Mouse (Mus musculus): ENCODE measurements around the gene Treh.
A peak's percentile ranks its signal among the peaks of the same experiment; 100 is the strongest.

Treh gene

DNA sequence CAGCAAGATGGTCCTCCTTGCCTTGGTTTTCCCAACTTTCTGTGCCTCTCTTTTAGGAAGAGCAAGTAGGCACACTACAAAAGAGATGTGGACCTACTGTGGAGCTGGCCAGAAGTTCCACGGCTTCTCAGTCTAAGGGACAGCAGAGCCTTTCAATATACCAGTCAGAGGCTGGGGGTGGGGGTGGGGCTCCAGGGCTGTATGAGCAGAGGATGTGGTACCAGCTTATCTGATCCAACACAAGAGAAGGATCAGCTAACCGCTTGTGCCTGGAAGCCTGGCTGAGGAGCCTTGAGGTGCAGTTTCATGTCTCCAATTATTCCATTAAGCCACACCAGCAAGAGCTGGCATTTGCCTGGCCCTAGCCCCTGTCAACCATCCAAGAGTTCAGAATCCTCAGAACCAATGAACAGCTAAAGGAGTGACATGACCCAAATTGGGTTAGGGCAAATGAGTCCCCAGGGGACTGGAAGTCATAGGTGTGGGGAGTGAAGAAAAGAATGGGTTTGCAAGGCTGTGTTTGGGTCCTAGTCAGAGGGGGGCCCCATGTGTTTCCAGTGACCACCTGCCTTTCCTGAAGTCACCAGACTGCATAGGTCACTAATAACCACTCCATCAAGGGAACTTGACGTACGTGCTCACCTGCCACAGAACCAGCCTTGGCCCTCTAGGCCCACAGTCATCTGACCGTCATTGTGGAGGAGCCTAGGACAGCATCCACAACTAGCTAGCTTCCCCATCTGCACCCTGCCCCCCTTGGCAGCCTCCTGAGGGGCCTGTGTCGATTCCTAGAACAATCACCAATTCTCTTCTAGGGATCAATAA, 44.2 kb downstream of the Treh start:
- no peak for DNase-seq (ENCODE audit: low spot score in 2 of 2)

DNA sequence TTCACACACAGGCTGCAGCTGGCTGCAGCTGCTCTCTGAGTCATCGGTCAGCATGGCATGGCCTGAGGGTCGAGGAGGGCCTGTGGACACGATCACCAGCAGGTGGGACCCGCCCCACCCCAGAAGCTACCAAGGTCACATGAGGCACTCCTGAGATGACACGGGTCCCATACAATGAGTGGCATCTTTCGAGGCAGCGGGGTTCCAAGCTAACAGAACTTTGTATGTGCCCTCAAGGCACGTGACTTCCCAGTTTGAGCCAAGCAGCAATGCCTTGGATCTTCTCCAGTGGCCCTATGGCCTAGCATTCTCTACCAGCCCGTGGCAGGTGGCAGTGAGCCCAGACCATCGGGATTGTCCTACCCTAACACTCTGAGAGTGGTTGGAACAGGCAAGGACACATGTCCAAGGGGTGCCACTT, 44.8 kb downstream of the Treh start:
- no peak for DNase-seq (ENCODE audit: low spot score in 2 of 2)

DNA sequence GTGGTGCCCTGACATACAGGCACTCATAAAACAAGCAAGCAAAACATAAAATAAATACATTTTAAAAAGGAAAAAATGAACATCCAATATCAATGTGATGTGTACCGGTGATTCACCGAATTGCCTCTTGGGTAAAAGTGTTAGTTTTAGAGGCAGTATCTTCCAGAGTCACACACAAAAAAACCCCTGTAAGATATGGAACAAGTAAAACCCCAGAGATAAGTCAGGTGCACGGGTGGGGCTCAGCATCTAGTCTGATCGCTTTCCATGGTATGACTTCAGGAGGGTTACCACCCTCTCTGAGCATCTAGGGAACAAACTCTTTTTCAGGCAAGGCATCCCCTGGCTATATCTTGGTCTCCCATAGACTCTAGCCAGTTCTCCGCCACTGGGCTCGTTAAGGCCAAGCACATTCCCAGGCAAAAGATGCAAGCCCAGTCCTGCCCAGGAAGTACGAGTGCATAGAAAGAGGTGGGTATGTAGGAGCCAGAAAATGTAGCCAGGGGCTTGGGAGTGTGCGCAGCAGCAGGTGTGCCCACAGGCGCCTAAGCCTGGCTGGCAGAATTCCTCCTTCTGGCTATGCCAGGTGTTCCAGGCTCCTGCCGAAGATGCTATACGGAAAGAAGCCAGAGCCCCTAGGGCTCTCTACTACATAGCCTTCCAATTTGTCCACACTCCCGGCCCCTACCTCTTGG, 46.1 kb downstream of the Treh start:
- DNase-seq (ENCODE audit: low spot score in 2 of 2) = no peak

DNA sequence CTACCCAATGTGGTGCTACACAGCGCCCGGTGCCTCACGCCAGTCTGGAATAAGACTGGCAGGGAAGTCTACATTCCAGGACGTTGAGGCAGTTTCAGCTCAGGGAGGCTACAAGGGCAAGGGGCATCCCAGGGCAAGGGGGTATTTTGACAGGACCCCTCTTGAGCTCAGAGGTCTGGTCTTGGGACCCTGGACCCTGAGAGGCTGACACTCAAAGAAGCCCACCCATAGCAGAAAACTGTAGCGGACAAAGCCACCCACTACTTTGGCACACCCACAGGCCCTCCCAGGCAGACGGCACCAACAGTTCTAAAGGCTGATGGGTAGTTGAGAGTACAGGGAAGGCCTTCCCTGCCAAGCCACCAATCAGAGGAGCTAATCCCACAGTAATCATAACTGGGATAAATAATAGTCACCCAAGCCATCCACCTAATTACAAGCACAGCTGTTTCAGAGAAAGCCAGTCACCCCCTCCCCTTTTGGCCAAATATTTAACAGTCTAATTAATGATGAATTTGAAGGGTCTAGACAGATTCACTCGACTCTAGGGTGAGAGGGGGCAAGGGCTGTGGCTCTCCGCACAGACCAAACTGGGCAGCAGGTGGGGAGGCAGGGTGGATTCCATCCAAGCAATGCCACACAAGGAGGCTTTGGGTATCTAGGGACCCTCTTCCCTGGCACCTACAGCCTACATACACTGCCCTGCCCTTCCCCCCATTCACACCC, 46.8 kb downstream of the Treh start:
- DNase-seq (ENCODE audit: low spot score in 2 of 2) = no peak

DNA sequence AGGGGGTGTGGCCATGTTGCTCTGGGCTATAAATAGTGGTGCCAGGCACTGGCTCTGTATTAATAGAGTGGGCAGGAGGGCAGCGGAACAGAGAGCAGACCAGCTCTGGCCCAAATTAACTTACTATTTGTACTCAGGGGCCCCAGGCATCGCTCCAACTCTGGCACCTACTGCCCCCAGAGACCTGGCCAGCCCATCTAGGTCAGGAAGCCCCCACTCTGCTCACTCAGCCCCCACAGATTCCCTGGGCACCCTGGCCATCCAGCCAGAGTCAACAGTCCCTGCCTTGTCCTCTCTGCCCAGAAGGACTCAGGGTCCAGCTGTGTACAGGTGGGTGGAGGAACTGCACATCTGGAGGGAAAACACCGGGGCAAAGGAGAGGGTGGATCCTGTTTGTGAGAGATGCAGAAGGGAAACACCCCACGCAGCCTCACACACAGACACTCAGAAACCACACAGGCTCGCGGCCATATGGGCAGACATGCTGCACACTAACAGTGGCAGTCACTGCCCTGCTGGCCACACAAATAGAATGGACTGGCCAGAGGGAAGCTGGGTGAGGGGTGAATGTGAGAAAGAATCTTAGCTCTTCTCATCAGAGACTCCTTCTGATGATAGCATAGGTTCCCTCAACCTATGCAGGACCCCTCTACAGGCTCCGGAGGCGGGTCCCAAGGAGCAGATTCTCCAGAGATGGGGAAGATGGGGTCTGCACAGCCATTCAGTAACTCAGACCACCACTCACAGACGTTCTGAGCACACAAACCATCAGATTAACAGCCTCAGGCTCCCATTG, 47.5 kb downstream of the Treh start:
- DNase-seq (ENCODE audit: low spot score in 2 of 2) = no peak

DNA sequence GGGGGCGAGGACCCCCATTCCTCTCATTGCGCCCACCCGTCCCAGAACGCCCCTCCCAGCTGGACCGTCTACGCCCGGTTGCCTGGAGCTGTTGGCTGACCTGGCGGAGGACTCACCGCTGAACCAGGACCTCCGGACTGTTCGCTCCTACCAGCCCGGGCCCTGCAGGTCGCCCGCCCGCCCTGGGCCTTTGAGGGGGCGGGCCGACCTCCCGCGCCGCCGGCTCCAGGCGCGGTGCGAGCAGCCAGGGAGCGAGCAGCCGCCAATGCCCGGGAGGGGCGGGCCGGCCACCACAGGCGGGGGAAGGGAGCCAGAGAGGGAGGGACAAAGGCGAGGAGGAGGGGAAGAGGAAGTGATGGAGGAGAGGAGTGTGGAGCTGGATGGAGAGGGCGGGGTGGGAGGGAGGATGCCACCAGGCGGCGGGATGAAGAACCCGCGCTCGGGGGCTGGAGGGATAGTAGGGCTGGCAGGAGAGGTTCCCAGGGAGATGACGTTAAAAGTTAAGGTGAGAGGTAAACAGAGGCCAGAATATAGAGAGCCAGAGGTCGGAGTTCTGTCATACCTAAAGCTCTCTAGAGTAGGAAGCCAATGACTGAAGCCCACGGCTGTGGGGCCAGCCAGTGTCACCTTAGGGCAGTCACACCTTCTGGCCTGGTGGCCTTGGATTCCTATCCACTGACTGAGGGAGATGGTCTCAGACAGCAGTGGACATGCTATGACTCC, 48.3 kb downstream of the Treh start:
- peak; percentile 72 to 76 for DNase-seq (ENCODE audit: low spot score in 2 of 2)

DNA sequence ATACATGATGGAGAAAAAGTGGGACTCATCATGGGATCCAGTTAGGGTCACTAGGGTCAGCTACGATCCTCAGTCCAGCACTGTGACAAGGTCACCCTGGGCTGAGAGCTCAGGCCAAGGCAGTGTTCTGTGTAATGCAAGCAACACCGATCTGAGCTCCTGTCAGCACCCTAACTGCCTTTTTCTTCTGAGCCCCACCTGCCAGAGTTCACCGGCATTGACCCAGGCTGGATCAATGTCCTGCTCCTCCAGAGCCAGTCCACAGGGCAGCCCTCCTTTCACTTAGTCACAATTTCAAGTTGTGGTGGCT, 48.8 kb downstream of the Treh start:
- no peak for DNase-seq (ENCODE audit: low spot score in 2 of 2)

DNA sequence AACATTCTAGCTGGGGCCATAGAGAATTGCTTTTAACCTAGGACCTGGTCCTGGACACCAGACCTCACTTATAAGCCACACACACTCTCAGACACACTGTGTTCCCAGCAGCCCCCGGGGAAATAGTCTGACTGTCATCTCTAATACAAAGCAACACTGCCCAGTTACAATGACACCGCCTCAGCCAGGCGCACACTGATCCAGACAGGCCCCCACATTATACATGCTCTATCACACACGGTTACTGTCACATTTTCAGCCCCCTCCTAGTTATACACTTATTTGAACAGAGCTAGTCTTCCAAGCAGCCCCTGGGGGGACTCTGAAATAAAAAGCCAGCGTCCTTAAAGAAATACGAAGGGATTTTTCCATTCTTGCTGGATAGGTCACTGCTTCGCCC, 49.5 kb downstream of the Treh start:
- DNase-seq (ENCODE audit: low spot score in 2 of 2) = no peak

DNA sequence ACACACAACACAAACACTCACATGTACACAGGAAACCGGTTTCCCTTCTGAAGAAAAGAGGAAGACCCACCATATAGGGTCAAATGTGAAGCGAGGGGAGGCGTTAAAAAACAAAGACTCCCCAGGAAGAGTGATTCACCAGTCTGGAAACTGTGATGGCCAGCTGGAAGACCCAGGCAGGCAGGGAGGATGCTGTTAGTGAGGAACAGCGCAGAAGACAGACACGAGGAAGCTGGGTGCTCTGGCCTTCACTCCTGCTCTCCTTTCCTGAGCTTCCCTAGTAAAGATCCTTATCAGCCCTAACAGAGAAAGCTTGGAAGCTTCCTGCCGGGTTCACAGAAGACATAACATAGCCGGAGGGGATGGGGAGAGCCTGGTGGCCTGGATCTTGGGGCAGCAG, 50.0 kb downstream of the Treh start:
- no peak for DNase-seq (ENCODE audit: low spot score in 2 of 2)

DNA sequence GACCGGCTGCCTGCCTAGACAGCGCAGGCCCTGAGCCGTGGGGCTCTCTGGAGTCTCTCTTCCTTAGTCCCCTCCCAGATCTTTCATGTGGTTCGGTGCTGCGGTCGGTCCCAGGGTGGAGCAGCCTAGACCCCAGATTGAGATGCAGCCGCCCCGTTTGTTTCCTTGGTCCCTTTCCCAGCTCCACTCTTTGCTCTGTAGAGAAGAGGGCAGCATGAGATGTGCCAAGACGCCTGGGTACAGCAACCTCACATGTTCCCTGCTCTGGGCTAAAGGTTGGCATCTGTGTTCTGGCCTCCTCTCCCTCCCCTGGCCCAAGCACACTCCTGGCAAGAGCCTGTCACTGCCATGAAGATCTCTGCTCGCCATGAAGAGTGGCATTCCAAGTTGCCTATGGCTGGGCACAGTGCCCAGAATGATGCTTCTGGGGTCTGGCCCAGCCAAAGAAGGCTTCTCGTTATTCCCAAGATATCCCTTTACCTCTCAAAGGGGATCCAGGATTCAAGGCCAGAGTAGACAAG, 50.5 kb downstream of the Treh start:
- DNase-seq (ENCODE audit: low spot score in 2 of 2) = no peak

DNA sequence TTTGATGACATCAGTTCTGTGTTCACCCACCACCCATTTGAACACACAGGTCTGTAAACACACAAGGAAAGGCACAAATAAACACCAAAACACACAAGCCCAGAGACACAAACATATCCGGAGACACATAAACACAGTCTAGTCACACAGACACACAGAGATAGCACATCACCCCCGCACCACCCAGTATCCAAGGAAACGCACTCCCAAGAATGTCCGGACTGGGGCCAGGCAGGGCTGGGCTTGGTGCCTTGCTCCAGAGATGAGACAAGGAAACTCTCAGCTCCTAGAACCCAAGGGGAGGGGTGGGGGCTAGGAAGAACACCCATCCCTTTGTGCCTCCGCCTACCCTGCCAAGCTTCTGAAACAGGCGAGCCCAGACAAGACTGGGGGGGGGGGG, 51.2 kb downstream of the Treh start:
- no peak for DNase-seq (ENCODE audit: low spot score in 2 of 2)

DNA sequence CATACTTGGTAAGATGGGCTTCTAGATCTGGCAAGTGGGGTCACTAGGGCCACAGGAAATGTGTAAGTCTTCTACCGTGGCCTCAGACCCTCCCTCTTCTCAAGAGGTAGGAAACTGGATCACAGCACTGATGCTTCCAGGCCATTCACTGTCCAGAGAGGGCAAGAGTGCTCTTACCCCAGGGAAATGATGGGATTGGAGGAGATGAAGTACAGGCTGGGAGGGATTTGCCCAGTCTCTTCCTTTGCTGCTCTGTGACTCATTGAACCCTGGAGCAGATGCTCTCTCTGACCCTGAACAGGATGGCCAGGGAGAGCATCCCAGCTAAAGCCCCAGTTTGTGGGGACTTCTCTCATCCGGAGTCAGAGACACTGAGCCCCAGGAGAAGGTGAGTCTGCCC, 51.6 kb downstream of the Treh start:
- no peak for DNase-seq (ENCODE audit: low spot score in 2 of 2)

DNA sequence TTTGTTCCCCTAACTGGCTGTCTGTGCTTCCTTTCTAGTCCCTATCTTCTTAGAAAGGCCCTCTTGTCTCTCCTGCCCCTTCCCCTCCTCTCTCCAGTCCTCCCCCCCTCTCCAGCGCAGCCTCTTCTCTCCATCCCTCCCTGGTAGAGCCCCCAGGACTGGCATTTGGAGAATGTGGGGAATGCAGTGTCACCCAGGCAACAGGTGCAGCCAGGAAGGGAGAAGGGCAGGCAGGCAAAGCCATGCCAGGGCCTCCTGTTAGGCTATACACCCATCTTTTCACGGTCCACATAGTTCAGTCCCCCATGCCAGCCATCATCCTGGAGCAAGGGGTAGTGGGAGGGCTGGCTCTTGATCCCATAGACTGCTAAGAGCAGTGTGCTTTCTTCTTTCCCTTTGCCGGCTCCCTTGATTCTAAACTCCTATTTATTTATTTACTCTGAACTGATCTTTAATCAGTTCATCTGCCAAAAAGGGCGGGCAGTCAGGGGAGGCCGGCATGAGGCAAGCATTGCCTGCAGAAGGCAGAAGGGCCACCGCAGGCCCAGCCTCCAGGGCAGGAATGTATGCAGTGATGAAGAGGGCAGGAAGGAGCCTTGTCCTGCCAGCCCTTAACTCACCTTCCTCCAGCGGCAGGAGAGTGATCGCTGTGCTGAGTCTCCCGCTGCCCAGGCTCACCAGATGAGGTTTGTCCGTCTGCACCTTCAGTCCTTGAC, 53.6 kb downstream of the Treh start:
- no peak for DNase-seq (ENCODE audit: low spot score in 2 of 2)

DNA sequence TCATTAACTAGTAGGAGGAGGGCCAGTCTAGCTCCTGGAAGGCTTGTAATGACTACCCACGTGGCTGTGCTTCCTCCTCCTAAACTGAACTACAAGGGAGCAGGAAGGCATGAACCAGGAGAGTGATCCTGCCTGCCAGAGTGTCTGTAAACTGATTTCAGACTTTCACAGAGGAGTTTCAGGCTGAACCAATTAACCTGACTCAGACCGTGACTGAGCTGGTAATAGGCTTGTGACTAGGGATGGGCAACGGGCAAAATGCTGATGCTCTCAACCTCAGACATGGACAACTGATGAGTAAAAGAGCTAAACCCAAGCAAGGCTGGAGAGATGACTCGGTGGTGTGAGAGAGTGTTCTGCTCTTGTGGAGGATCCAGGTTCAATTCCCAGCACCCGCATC, 54.4 kb downstream of the Treh start:
- no peak for DNase-seq (ENCODE audit: low spot score in 2 of 2)

DNA sequence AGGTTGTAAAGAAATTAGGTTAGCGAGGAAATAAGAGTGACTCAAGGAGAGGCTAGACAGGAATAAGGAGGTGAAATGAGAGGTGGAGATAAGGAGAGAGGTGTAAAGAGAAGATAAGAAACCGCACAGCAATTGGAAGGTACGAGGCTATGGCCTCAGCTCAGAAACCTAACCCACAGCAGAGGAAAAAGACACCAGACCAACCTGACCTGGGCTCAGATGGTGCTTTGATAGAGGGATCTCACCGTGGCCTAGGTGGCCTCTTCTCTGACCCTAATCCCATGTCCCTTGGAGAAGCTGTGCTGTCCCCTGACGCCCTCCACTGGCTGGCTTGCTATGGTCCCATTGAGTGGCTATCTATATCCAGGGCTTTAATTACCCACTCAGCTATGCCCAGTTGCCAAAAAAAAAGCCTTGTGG, 59.1 kb downstream of the Treh start:
- no peak for DNase-seq (ENCODE audit: low spot score in 2 of 2)

DNA sequence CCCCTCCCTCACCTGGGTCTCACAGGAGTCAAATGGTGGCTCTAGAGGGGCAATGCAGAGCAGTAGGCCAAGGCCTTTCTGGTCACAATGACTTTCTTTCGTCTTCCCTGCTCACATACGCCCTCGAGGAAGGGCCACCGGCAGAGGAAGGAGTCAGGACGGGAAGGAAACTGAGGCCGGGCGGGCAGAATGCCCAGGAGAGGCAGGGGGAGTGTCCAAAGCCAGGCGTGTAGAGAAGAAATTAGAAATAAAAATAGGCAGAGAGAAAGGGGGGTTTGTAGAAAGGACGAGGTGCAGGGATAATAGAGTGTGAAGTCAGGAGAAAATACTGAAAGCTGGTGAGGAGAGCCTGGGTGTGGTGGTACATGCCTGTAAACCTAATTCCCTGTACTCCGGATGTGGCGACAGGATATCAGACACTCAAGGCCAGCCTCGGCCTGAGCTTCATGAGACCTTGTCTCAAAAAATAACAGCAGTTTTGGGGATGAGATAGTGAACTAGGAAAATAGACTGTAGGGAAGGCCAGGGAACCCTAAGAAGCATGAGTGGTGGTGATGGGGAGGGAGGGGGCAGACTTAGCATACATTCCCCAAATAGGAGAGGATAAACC, 60.0 kb downstream of the Treh start:
- no peak for DNase-seq (ENCODE audit: low spot score in 2 of 2)

DNA sequence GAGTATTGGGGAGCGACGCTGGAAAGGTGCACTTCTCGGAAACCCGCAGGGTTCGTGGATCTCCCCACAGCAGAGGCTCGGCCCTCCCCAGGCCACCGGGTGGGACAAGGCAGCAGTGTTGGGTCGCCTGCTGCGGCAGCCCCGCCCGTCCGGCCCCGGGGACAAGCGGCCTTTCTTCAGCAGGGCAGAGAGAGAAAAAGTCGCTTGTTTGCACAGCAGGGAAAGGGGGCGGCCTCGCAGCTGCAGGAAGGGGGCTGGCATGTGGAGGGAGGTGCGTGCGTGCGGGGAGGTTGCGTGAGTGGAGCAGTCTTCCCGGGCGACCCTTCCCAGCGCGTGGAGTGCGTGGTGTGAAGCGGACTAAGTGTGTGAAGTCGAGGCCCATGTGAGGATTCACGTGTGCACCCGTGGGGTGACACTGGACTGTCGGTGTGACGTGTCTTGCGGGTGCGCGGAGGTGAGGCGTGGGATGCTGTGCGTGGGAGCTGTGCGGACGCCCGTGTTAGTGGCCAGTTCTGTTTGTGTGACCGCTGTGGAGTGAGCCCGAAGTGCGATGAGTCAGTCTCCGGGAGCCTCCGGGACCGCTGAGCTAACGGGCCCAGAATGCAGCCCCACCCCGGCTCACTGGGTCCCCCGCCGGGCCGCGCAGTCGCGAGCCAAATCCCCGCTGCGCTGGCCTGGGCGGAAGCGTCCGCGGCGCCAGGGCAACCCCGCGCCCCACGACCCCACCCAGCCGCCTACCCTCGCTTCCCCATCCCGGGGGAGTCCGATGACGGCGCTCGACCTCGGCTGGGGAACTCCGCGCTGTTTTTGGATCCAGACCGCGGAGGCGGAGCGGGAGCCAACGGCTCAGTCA, 60.9 kb downstream of the Treh start:
- DNase-seq (ENCODE audit: low spot score in 2 of 2) = no peak

DNA sequence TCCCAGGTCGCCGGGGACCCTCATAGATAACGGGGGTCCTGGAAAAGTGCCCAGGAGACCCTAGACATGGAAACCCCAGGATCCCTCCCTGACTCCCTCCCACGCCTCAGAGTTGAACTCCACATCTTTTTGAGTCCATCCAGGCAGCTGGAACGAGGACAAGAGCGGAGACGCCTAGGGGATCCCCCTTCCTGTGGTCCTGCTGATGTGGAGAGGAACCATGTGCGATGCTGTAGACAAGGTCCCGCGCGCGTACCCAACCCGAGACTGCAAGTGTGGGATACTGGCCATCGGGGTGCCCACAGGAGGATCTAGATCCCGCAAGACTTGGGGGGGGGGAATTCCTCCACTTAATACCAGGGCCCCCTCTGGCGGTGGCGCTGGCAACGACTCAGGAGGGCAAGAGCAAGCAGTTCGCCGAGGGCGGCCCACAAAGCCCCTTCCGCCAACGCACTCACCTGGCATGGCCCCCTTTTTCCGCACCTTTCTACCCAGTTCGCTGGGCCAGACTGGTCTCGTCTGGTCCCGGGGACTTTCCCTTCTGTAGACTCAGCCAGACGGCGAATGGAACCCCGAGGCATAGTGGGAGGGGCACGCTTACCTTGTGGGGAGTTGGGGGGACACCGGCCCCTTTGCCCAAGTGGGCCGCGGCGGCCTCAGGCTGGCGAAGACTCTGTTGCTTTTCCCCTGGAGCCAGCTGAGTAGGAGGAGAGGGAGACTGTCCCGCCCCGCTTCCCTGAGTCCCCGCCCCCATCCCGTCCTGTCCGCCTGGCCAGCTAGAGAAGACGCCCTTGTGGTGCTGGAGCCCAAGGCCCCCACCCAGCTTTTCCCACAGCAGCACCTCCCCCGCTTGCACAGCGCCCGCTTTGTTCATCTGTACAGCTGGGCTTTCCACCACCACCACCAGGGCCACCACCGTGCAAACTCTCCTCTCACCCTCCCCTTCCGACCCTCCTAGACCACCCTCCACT, 61.8 kb downstream of the Treh start, which contains the start of gene Phldb1:
Phldb1 (minus strand) TSS at position 675 of the 971 bp plus-strand sequence.
- peak in 1 of 2 experiments; percentile 59 for DNase-seq (ENCODE audit: low spot score in 2 of 2)
